8 mouse cellular contexts compared by ENCODE assay signal in genomic region chr15:98953401-98954356, GRCm38 (mm10). TPM values are rescaled to one million over a fixed set of nuclear protein-coding genes. Genes with fewer than 3 reads are reported as not detected.
DNase-seq lines count a peak whose midpoint lies in the region; ATAC-seq lines count a peak whose summit lies in the region.

Gene Gm49450, minus strand, starts transcription at chr15:98953551.
Gene Tuba1a, minus strand, starts transcription at chr15:98953703.

- DNase-seq in adipocyte (ENCODE audit: low spot score): peak; percentile 78
- peak; percentile 97 for DNase-seq in embryo, embryonic 10 days (ENCODE audit: low spot score)
- peak; percentile 84 for DNase-seq in gastrocnemius, postnatal 10 days
- DNase-seq in hindlimb bud, embryonic 11.5 days (ENCODE audit: extremely low spot score, low read depth, low spot score): peak; percentile 94
- DNase-seq in left cerebral cortex, adult 8-10 months (ENCODE audit: low spot score in 2 of 2): peak; percentile 97 to 99
- peak; percentile 97 for DNase-seq in right cerebral cortex, adult 18-20 months
- DNase-seq in urinary bladder, postnatal 4 days (ENCODE audit: low spot score in 2 of 2): peak; percentile 89 to 91

- ATAC-seq in megakaryocyte, adult 5-6 weeks (ENCODE audit: poor library complexity, severe bottlenecking): peak; percentile 91

RNA-seq across cellular contexts. Expression of gene Gm49450, which starts in this region (rescaled TPM):
- total RNA-seq in gastrocnemius, postnatal 10 days (2021): not detected
- total RNA-seq in left cerebral cortex, adult 8-10 months (2022): not detected
- 0.25 and 0.64 TPM in 2 replicates for total RNA-seq in megakaryocyte, adult 5-6 weeks (2015)
- not detected in 2 replicates for total RNA-seq in megakaryocyte, adult 5-6 weeks (2017)

RNA-seq across cellular contexts. Expression of gene Tuba1a, which starts in this region (rescaled TPM):
- total RNA-seq in gastrocnemius, postnatal 10 days (2021): 100 to 1,000 TPM; 171 to 195 TPM
- total RNA-seq in left cerebral cortex, adult 8-10 months (2022): 100 to 1,000 TPM; 904 to 960 (median 945) TPM
- total RNA-seq in megakaryocyte, adult 5-6 weeks (2015): 118 and 120 TPM in 2 replicates
- 64.2 and 66.5 TPM in 2 replicates for total RNA-seq in megakaryocyte, adult 5-6 weeks (2017)

Comparison
In these comparisons a context has a peak if more than half of its experiments do, and no peak if none do; other contexts are left out.
1. Peak in every context shown above with its lines: DNase-seq and ATAC-seq.
2. RNA of gene Tuba1a (total RNA-seq): 904 to 960 TPM in left cerebral cortex, adult 8-10 months; 171 to 195 TPM in gastrocnemius, postnatal 10 days and 64.2 to 120 TPM in megakaryocyte, adult 5-6 weeks; every median in the first group is over 4 times any median in the second.